Mouse (Mus musculus) heart, postnatal 0 days (tissue): ENCODE measurements around the gene Ep300. TPM values are rescaled to one million over a fixed set of nuclear protein-coding genes. Genes with fewer than 3 reads are reported as not detected.

Source experiments
- ATAC-seq: fragments of 200-750 bp; cut with Nextera tagmentation; 2 replicates; pipeline ENCODE4 v1.8.0; 2017; ENCODE audit warnings: low read depth, moderate number of reproducible peaks, moderate library complexity; ENCODE audit not compliant: insufficient read depth
- DNase-seq: peaks from one replicate; pipeline ENCODE4 v3.0.0-alpha.2; 2016; ENCODE audit warnings: low spot score
- H3K27ac ChIP-seq: fragments of 300-500 bp; sonication (generic); 2 replicates; pipeline ENCODE4 v1.5.1; 2014; ENCODE audit warnings: low read depth, mild to moderate bottlenecking
- H3K27me3 ChIP-seq: fragments of 300-500 bp; sonication (generic); 2 replicates; pipeline ENCODE4 v1.6.1; 2014; ENCODE audit warnings: low read length, mixed read lengths; ENCODE audit not compliant: control insufficient read depth, insufficient read depth
- H3K36me3 ChIP-seq: fragments of 300-500 bp; sonication (generic); replicated peaks from 2 replicates; pipeline ENCODE4 v1.6.1; 2014; ENCODE audit warnings: low read length, mixed read lengths; ENCODE audit not compliant: control insufficient read depth, insufficient read depth
- H3K4me1 ChIP-seq: fragments of 300-500 bp; sonication (generic); 2 replicates; pipeline ENCODE4 v1.6.1; 2014; ENCODE audit warnings: antibody characterized with exemption; ENCODE audit not compliant: control insufficient read depth, insufficient read depth
- H3K4me2 ChIP-seq: fragments of 300-500 bp; sonication (generic); 2 replicates; pipeline ENCODE4 v1.6.1; 2014; ENCODE audit warnings: low read depth, mild to moderate bottlenecking, low read length, moderate library complexity
- H3K4me3 ChIP-seq: fragments of 300-500 bp; sonication (generic); 2 replicates; pipeline ENCODE4 v1.5.1; 2014; ENCODE audit warnings: low read depth, low read length
- H3K9ac ChIP-seq: fragments of 300-500 bp; sonication (generic); replicated peaks from 2 replicates; pipeline ENCODE4 v1.6.1; 2014; ENCODE audit warnings: low read depth, low read length, mixed read lengths
- H3K9me3 ChIP-seq: fragments of 300-500 bp; sonication (generic); replicated peaks from 2 replicates; pipeline ENCODE4 v1.6.1; 2016; ENCODE audit warnings: low read length; ENCODE audit not compliant: control insufficient read depth
- CTCF ChIP-seq: IDR thresholded peaks from 2 replicates; pipeline ENCODE4 v1.5.1; 2016; ENCODE audit warnings: antibody characterized with exemption, control low read depth, low read depth
- EP300 ChIP-seq: IDR thresholded peaks from 2 replicates; pipeline ENCODE4 v1.6.1; 2016; ENCODE audit warnings: antibody characterized with exemption, low read depth
- WGBS: fragments of 180-500 bp; shearing (Covaris S2); extraction: QIAGEN DNeasy Blood & Tissue Kit; methylation state at CpG from one replicate; pipeline ENCODE4 v1.1.7; 2014; 5-methylcytosine and 5-hydroxymethylcytosine counted together
- polyA plus RNA-seq: library from polyadenylated mRNA; unstranded; fragments of >200 nt; fragmentation: Nextera tagmentation; extraction: Ambion mirVana; gene quantifications from 2 replicates; pipeline ENCODE4 v1.2.1, GENCODE M21; 2015
- total RNA-seq: library from RNA; depleted of rRNA; stranded (reverse); fragments of >200 nt; gene quantifications from 2 replicates; pipeline ENCODE4 v1.2.3, GENCODE M21; 2014; ENCODE audit warnings: low replicate concordance

The Ep300 gene
- total and polyA plus RNA-seq, 2 experiments from 2014 or later, result 5.6 to 38.5 TPM

GRCm38 (mm10) chr15:81670231-81670640 lies 85.1 kb downstream of the Ep300 start:
- Histone ChIP-seq H3K36me3 (peaks cover 33% of the 10 kb centered on the region), H3K4me1 (no peaks in the 10 kb centered on the region), H3K9ac (no peak overlapping the region), H3K4me2 (no peak overlapping the region), H3K27ac (no peak overlapping the region), H3K27me3 (no peaks in the 10 kb centered on the region), H3K4me3 (no peak overlapping the region), H3K9me3 (no peaks in the 10 kb centered on the region)
- 86% methylated on average over 4 of the region's 4 CpGs for WGBS
- TF ChIP-seq CTCF (peak; percentile 59), EP300 (no peak)
- DNase-seq, result peak; percentile 37
- ATAC-seq, result peak; percentile 55; the same call in 1 of the 2 replicates

GRCm38 (mm10) chr15:81676637-81677036 lies 91.5 kb downstream of the Ep300 start:
- peaks cover 38% of the 10 kb centered on the region; the same call in 1 of the 2 replicates for H3K36me3 ChIP-seq

GRCm38 (mm10) chr15:81680301-81680805 lies 95.2 kb downstream of the Ep300 start:
- H3K9me3 ChIP-seq, result no peaks in the 10 kb centered on the region
- no peaks in the 10 kb centered on the region for H3K27me3 ChIP-seq
- DNase-seq, result no peak
- H3K9ac ChIP-seq, result no peak overlapping the region
- no peak for TF ChIP-seq CTCF
- no peak overlapping the region for H3K27ac ChIP-seq
- no peaks in the 10 kb centered on the region for H3K4me1 ChIP-seq
- ATAC-seq, result no peak
- 92% methylated on average over 4 of the region's 4 CpGs for WGBS
- peaks cover 66% of the 10 kb centered on the region for H3K36me3 ChIP-seq
- H3K4me3 ChIP-seq, result no peak overlapping the region
- H3K4me2 ChIP-seq, result no peak overlapping the region

More at GRCm38 (mm10) chr15:81676637-81677036, 91.5 kb downstream of the Ep300 start:
- H3K4me1 ChIP-seq, result no peaks in the 10 kb centered on the region
- TF ChIP-seq CTCF, result no peak
- no peak for TF ChIP-seq EP300
- no peak overlapping the region for H3K27ac ChIP-seq
- H3K4me3 ChIP-seq, result no peak overlapping the region
- no peaks in the 10 kb centered on the region for H3K27me3 ChIP-seq
- WGBS, result 20% methylated on average over 3 of the region's 3 CpGs
- ATAC-seq, result no peak; the same call in 1 of the 2 replicates
- DNase-seq, result peak; percentile 35
- no peak overlapping the region for H3K9ac ChIP-seq
- no peak overlapping the region for H3K4me2 ChIP-seq
- H3K9me3 ChIP-seq, result no peaks in the 10 kb centered on the region

- ATAC-seq (no peak), DNase-seq (no peak)
- H3K4me1 ChIP-seq, result peaks cover 14% of the 10 kb centered on the region; the same call in 1 of the 2 replicates
- H3K27ac ChIP-seq, result no peak overlapping the region
- H3K4me3 ChIP-seq, result peak overlapping the region; percentile 50
- H3K4me2 ChIP-seq, result peak overlapping the region; percentile 75
- no peaks in the 10 kb centered on the region for H3K9me3 ChIP-seq
- peaks cover 2% of the 10 kb centered on the region; the same call in 1 of the 2 replicates for H3K36me3 ChIP-seq
- peaks cover 49% of the 10 kb centered on the region for H3K27me3 ChIP-seq
- no peak for TF ChIP-seq EP300
- TF ChIP-seq CTCF, result no peak
- WGBS, result 5% methylated on average over 41 of the region's 41 CpGs
- peak overlapping the region; percentile 56 for H3K9ac ChIP-seq
Observed at GRCm38 (mm10) chr15:81693366-81693966, 108.3 kb downstream of the Ep300 start.

GRCm38 (mm10) chr15:81693967-81694881 lies 109.1 kb downstream of the Ep300 start:
- Histone ChIP-seq H3K36me3 (no peaks in the 10 kb centered on the region), H3K27ac (0 out of 2 replicates have a peak overlapping the region, but pooled peaks have one; percentile 19), H3K27me3 (peaks cover 49% of the 10 kb centered on the region), H3K9ac (peak overlapping the region; percentile 56), H3K4me2 (peak overlapping the region; percentile 75), H3K4me3 (peak overlapping the region; percentile 50), H3K4me1 (peaks cover 14% of the 10 kb centered on the region; the same call in 1 of the 2 replicates), H3K9me3 (no peaks in the 10 kb centered on the region)
- ATAC-seq (peak; percentile 88), DNase-seq (peak; percentile 75)
- TF ChIP-seq CTCF (peak; percentile 65), EP300 (no peak)
- under 1% methylated on average over 82 of the region's 107 CpGs for WGBS
